Mouse (Mus musculus) intestine, embryonic 15.5 days (tissue): ENCODE measurements around the gene Kif3c. TPM values are rescaled to one million over a fixed set of nuclear protein-coding genes. Genes with fewer than 3 reads are reported as not detected.

Experiments used
- ATAC-seq: fragments of 200-750 bp; cut with Nextera tagmentation; 2 replicates; pipeline ENCODE4 v1.8.0; 2017; ENCODE audit warnings: moderate TSS enrichment, moderate library complexity
- H3K27ac ChIP-seq: fragments of 300-500 bp; sonication (generic); 2 replicates; pipeline ENCODE4 v1.5.1; 2015; ENCODE audit warnings: mild to moderate bottlenecking, inconsistent platforms
- H3K27me3 ChIP-seq: fragments of 300-500 bp; sonication (generic); replicated peaks from 2 replicates; pipeline ENCODE4 v1.6.1; 2015; ENCODE audit warnings: inconsistent platforms
- H3K36me3 ChIP-seq: fragments of 300-500 bp; sonication (generic); 2 replicates; pipeline ENCODE4 v1.6.1; 2015; ENCODE audit warnings: inconsistent platforms
- H3K4me1 ChIP-seq: fragments of 300-500 bp; sonication (generic); replicated peaks from 2 replicates; pipeline ENCODE4 v1.6.1; 2015; ENCODE audit warnings: inconsistent platforms
- H3K4me2 ChIP-seq: fragments of 300-500 bp; sonication (generic); replicated peaks from 2 replicates; pipeline ENCODE4 v1.6.1; 2015; ENCODE audit warnings: mild to moderate bottlenecking, inconsistent platforms
- H3K4me3 ChIP-seq: fragments of 300-500 bp; sonication (generic); replicated peaks from 2 replicates; pipeline ENCODE4 v1.5.1; 2015; ENCODE audit warnings: inconsistent platforms
- H3K9ac ChIP-seq: fragments of 300-500 bp; sonication (generic); 2 replicates; pipeline ENCODE4 v1.6.1; 2015; ENCODE audit warnings: inconsistent platforms
- H3K9me3 ChIP-seq: fragments of 300-500 bp; sonication (generic); 2 replicates; pipeline ENCODE4 v1.6.1; 2016; ENCODE audit warnings: inconsistent platforms
- whole genome bisulfite sequencing: fragments of 180-500 bp; shearing (Covaris S2); methylation state at CpG from one replicate; pipeline ENCODE4 v1.1.7; 2015; 5-methylcytosine and 5-hydroxymethylcytosine counted together
- polyA plus RNA-seq: library from polyadenylated mRNA; unstranded; fragments of >200 nt; fragmentation: Nextera tagmentation; extraction: Ambion mirVana; gene quantifications from 2 replicates; pipeline ENCODE4 v1.2.1, GENCODE M21; 2015

Kif3c gene
- polyA plus RNA-seq, 1 experiment from 2014 or later, result 8.7 TPM

DNA sequence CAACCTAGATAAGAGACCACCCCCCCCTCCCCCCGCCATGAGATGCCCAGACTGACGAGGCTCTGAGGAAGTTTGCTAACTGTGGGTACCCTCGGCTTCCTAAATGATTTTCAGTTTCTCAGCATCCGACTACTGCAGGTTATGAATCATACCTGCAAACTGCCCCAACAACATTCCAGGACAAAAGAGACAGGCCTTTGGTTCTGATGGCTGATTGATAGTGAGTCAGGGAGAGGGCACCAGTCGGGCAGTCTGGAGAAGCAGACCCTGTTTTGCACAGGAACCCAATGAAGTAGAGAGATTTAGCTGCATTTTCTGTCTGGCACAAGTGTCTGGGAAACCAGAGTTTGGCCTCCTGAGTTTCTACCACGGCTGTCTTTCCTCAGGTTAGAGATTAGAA is 12.7 kb upstream of the Kif3c start:
- no peaks in the 10 kb centered on the region for H3K4me1 ChIP-seq
- ATAC-seq, result no peak
- H3K4me2 ChIP-seq, result no peak overlapping the region
- no peak overlapping the region for H3K4me3 ChIP-seq
- no peaks in the 10 kb centered on the region for H3K27me3 ChIP-seq
- no peak overlapping the region for H3K27ac ChIP-seq
- 64% methylated on average over 6 of the region's 6 CpGs for WGBS
- H3K9me3 ChIP-seq, result no peaks in the 10 kb centered on the region
- no peaks in the 10 kb centered on the region for H3K36me3 ChIP-seq
- no peak overlapping the region for H3K9ac ChIP-seq

DNA sequence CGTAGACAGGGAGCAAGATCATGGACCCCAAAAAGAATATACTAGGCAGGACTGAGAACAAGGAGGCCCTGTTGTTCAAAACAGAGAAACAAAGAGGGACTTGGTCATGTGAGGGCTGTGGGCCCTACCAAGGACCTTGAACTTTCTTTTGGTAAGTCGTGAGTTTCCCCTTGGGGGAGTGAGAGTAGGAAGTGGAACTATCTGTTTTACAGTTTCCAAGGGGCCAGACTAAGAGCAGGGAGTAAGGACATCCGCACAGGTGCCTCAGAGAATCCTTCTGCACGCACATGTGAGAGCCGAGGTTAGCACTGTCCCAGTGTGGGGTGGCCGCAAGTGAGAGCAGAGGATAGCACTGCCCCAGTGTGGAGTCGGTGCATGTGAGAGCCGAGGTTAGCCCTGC is 9.9 kb upstream of the Kif3c start:
- no peak overlapping the region for H3K9ac ChIP-seq
- no peaks in the 10 kb centered on the region for H3K9me3 ChIP-seq
- H3K4me3 ChIP-seq, result no peak overlapping the region
- no peak overlapping the region for H3K27ac ChIP-seq
- no peak overlapping the region for H3K4me2 ChIP-seq
- ATAC-seq, result no peak
- WGBS, result 76% methylated on average over 8 of the region's 8 CpGs
- H3K36me3 ChIP-seq, result no peaks in the 10 kb centered on the region
- H3K27me3 ChIP-seq, result no peaks in the 10 kb centered on the region
- no peaks in the 10 kb centered on the region for H3K4me1 ChIP-seq

DNA sequence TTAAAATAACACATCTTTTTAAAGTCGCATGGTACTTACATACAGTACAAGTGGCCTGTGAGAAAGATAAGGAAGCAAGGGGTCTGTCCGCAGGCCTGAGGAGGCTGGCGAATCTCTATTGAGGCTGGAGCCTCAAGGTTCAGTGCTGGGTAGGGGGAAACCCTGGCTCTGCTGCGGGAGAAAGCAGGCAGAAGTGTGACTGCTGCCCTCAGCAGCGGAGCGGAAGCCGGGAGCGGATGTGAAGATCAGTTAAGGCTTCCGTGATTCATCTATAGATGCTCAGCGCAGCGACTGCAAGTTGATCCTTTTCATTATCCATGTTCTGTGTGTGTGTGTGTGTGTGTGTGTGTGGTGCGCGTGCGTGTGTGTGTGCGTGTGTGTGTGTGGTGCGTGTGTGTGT is 8.1 kb upstream of the Kif3c start:
- ATAC-seq, result no peak
- no peaks in the 10 kb centered on the region for H3K9me3 ChIP-seq
- peak overlapping the region; percentile 36; the same call in 1 of the 2 replicates for H3K4me2 ChIP-seq
- H3K9ac ChIP-seq, result no peak overlapping the region
- no peaks in the 10 kb centered on the region for H3K36me3 ChIP-seq
- peak overlapping the region; percentile 15 for H3K4me3 ChIP-seq
- H3K27ac ChIP-seq, result no peak overlapping the region
- H3K27me3 ChIP-seq, result no peaks in the 10 kb centered on the region
- H3K4me1 ChIP-seq, result no peaks in the 10 kb centered on the region
- 55% methylated on average over 16 of the region's 16 CpGs for WGBS

DNA sequence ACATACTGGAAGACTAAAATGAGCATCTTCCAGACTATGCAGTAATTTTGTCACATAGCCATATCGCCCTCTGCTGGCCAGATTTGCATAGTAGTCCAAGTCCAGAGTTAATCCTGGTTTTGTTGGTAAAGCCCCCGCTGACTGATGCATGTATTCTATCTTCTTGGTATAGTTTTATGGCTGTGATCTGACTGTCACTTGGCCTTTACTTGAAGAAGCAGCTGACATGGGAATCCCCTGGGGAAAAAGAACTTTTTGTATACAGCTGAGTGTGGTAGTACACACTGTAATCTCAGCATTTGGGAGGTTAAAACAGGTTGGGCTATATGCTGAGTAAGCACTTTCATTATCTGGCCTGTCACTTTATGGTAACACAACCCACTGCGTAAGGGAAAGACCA is 5.6 kb upstream of the Kif3c start:
- no peak overlapping the region for H3K4me3 ChIP-seq
- no peaks in the 10 kb centered on the region for H3K27me3 ChIP-seq
- 0 out of 2 replicates have a peak, but pooled peaks have one; percentile 50 for ATAC-seq
- H3K9me3 ChIP-seq, result no peaks in the 10 kb centered on the region
- no peak overlapping the region for H3K9ac ChIP-seq
- H3K36me3 ChIP-seq, result no peaks in the 10 kb centered on the region
- H3K4me2 ChIP-seq, result peak overlapping the region; percentile 24; the same call in 1 of the 2 replicates
- H3K27ac ChIP-seq, result no peak overlapping the region
- WGBS, result 25% methylated on average over 3 of the region's 3 CpGs
- H3K4me1 ChIP-seq, result no peaks in the 10 kb centered on the region

DNA sequence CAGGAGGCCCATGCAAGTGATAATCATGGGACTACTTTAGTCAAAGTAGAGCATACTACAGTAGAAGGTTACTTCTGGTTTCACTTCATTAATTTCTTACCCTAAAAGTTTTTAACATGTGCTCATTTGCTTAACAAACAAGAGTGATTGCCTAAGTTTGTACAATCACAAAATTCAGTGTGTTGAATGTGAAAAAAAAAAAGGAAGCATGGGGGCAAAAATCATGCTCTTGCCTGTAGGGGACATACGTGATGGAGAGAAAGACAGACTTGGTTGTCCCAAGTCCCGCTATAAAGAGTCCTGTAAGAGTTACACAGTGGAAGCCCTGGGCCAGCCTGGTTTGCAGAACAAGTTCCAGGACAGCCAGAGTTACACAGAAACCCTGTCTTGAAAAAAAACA is 4.9 kb upstream of the Kif3c start:
- Histone ChIP-seq H3K9me3 (no peaks in the 10 kb centered on the region), H3K4me3 (no peak overlapping the region), H3K4me2 (no peak overlapping the region), H3K27me3 (no peaks in the 10 kb centered on the region), H3K4me1 (no peaks in the 10 kb centered on the region), H3K27ac (no peak overlapping the region), H3K36me3 (no peaks in the 10 kb centered on the region), H3K9ac (no peak overlapping the region)
- no peak for ATAC-seq
- WGBS, result 88% methylated on average over 2 of the region's 2 CpGs

DNA sequence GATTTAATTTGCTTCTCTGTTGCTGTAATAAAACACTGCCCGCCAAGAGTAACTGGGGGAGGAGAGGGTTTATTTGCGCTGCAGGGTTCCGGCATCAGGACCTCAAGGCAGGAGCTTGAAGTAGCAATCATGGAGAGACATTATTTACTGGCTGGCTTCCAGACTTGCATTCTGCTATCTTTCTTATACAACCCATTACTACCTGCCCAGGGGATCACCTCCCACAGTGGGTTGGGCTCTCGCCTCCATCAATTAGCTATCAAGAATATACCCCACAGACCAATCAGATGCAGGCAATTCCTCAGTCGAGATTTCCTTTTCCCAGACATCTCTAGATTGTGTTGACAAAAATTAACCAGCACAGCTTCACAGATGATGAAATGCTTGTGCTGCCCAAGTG is 856 bp upstream of the Kif3c start:
- Histone ChIP-seq H3K4me3 (no peak overlapping the region), H3K4me1 (peaks cover 16% of the 10 kb centered on the region), H3K27ac (no peak overlapping the region), H3K9me3 (no peaks in the 10 kb centered on the region), H3K4me2 (no peak overlapping the region), H3K9ac (no peak overlapping the region), H3K27me3 (no peaks in the 10 kb centered on the region), H3K36me3 (no peaks in the 10 kb centered on the region)
- ATAC-seq, result no peak
- 90% methylated on average over 5 of the region's 5 CpGs for WGBS

DNA sequence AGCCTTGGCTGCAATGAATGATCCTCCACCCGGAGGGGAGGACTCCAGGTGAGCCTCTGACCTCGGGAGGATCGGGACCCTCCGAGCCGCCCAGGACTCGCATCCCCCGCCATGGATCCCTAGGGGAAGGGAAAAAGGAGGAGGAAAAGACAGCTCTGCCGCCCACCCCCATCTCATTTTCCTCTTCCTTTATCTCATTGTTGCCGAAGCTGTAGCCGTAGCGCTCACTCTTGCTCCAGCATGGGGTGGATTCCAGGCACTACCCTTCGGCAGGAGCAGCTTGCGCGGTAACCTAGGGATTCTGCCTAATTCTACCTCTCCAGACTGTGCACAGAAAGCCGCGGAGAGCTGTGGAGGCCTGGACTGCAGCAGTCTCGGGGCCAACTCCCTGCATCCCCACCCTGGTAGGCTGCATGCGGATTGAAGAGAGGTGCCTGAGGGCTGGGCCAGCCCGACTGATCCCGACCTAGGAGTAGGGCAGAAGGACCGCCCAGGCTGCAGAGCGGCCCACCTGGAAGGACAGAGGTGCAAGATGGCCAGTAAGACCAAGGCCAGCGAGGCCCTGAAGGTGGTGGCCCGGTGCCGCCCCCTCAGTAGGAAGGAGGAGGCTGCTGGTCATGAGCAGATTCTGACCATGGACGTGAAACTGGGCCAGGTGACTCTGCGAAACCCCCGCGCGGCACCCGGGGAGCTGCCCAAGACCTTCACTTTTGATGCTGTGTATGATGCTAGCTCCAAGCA is 687 bp downstream of the Kif3c start:
- 3% methylated on average over 31 of the region's 31 CpGs for WGBS
- no peaks in the 10 kb centered on the region for H3K9me3 ChIP-seq
- H3K9ac ChIP-seq, result peak overlapping the region; percentile 65
- peak; percentile 57 for ATAC-seq
- H3K4me1 ChIP-seq, result peaks cover 16% of the 10 kb centered on the region
- H3K4me2 ChIP-seq, result peak overlapping the region; percentile 92
- no peaks in the 10 kb centered on the region for H3K27me3 ChIP-seq
- no peaks in the 10 kb centered on the region for H3K36me3 ChIP-seq
- peak overlapping the region; percentile 61 for H3K27ac ChIP-seq
- H3K4me3 ChIP-seq, result peak overlapping the region; percentile 70

DNA sequence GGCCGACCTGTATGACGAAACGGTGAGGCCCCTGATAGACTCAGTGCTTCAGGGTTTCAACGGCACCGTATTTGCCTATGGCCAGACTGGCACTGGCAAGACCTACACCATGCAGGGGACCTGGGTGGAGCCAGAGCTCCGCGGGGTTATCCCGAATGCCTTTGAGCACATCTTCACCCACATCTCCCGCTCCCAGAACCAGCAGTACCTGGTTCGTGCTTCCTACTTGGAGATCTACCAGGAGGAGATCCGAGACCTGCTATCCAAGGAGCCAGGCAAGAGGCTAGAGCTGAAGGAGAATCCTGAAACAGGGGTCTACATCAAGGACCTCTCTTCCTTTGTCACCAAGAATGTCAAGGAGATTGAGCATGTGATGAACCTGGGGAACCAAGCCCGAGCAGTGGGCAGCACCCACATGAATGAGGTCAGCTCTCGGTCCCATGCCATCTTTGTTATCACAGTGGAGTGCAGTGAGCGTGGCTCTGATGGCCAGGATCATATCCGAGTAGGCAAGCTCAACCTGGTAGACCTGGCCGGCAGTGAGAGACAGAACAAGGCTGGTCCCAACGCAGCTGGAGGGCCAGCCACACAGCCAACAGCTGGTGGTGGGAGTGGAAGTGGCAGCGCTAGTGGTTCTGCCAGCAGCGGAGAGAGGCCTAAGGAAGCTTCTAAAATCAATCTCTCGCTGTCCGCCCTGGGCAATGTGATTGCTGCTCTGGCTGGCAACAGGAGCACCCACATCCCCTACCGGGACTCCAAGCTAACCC is 1.4 kb downstream of the Kif3c start:
- peak overlapping the region; percentile 92 for H3K4me2 ChIP-seq
- H3K9ac ChIP-seq, result peak overlapping the region; percentile 65
- H3K4me3 ChIP-seq, result peak overlapping the region; percentile 70
- no peaks in the 10 kb centered on the region for H3K9me3 ChIP-seq
- WGBS, result 64% methylated on average over 22 of the region's 22 CpGs
- no peaks in the 10 kb centered on the region for H3K36me3 ChIP-seq
- H3K4me1 ChIP-seq, result peaks cover 16% of the 10 kb centered on the region
- H3K27me3 ChIP-seq, result no peaks in the 10 kb centered on the region
- no peak overlapping the region for H3K27ac ChIP-seq
- ATAC-seq, result no peak; the same call in 1 of the 2 replicates

DNA sequence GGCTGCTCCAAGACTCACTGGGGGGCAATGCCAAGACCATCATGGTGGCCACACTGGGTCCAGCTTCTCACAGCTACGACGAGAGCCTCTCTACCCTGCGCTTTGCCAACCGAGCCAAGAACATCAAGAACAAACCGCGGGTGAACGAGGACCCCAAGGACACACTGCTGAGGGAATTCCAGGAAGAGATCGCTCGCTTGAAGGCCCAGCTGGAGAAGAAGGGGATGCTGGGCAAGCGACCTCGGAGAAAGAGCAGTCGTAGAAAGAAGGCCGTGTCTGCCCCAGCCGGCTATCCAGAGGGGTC is 2.0 kb downstream of the Kif3c start:
- ATAC-seq, result no peak
- Histone ChIP-seq H3K4me1 (peaks cover 16% of the 10 kb centered on the region), H3K9me3 (no peaks in the 10 kb centered on the region), H3K27ac (no peak overlapping the region), H3K4me2 (no peak overlapping the region), H3K27me3 (no peaks in the 10 kb centered on the region), H3K9ac (no peak overlapping the region), H3K36me3 (no peaks in the 10 kb centered on the region), H3K4me3 (no peak overlapping the region)
- 96% methylated on average over 14 of the region's 14 CpGs for WGBS

DNA sequence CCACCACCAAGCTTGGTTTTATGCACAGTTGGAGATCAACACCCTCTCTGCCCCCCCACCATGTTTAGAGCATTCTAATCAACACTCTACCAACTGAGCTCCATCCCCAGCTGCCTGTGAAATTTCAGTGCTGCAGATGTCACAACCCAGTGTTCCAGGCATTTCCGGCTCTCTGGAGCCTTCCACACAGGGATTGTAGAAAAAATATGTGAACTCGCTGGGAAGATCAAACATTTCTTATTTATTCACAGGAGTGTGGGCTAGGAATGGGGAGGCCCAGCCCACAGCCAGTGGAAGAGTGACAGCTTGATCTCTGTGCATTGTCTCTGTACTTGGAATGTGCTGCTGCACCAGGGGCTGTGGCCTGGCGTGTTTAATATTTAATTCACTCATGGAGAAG is 3.8 kb downstream of the Kif3c start:
- H3K27ac ChIP-seq, result no peak overlapping the region

DNA sequence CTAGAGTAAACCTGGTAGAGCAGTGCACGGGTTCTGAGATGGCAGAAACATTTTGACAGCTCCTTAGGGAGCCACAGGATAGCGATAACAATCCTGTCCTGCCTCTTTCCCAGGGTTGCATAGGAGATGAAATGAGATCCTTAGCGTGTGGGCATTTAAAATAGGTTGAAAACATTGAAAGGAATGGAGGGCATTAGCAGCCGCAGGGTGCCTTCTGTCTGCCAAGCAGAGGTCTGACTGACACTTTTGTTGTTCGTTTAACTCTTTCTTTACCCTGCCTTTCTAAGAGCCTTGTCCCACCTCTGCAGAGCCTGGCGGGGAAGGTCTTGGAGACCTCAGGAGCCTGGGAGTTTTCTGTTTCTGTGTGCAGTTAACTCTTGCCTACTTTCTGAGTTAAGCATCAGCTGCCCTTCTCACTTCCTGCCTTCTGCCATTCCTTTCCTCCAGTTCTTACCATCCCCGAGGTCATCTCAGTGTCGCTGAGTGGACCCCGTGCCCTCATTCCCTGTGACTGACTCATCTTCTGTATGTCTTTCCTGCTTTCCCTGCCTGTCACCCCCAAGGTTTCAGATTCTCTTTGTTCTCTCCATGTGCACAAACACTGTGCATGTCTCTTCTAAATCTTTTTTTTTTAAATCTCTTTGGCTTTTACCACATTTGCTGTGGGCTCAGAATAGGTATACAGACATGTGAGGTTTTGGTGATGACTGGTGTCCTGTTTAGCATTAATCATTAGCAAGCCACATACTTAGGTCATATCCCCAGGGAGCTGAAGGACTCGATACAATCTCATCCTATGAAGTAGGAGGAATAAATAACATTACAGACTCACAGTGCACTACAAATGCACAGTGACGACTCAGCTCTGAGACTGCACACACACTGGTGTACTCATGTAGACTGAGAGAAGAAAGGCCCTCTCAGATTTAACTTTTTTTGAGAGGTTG is 6.3 kb downstream of the Kif3c start:
- no peak overlapping the region for H3K4me3 ChIP-seq
- no peaks in the 10 kb centered on the region for H3K9me3 ChIP-seq
- no peaks in the 10 kb centered on the region for H3K27me3 ChIP-seq
- no peaks in the 10 kb centered on the region for H3K36me3 ChIP-seq
- H3K9ac ChIP-seq, result no peak overlapping the region
- 31% methylated on average over 11 of the region's 11 CpGs for WGBS
- no peak overlapping the region for H3K4me2 ChIP-seq
- no peak for ATAC-seq
- no peak overlapping the region for H3K27ac ChIP-seq
- peaks cover 10% of the 10 kb centered on the region for H3K4me1 ChIP-seq

More for the DNA sequence above, 3.8 kb downstream of the Kif3c start:
- WGBS, result 20% methylated on average over 3 of the region's 3 CpGs
- Histone ChIP-seq H3K27me3 (no peaks in the 10 kb centered on the region), H3K4me2 (peak overlapping the region; percentile 41), H3K9ac (no peak overlapping the region), H3K4me1 (peaks cover 16% of the 10 kb centered on the region), H3K9me3 (no peaks in the 10 kb centered on the region), H3K36me3 (no peaks in the 10 kb centered on the region), H3K4me3 (no peak overlapping the region)
- no peak for ATAC-seq

DNA sequence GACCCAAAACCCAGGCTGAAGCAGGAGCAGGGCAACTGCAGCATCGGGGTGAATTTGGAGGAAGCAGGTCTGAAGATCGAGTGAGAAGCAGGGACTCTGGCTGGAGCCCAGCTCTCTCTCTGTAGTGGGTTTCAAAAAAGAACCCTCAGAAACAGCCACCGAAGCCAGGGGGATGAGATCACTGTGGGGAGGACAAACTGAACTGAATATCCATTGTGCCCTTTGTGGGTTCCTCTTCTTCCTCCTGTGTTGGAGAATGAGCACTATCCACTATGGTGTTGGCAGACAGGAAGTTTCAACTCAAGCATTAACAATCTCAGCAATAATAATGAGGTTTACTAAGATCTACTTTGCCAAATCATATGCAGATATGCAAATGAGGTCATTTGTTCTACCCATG is 7.1 kb downstream of the Kif3c start:
- Histone ChIP-seq H3K27me3 (no peaks in the 10 kb centered on the region), H3K9me3 (no peaks in the 10 kb centered on the region), H3K4me1 (peaks cover 8% of the 10 kb centered on the region), H3K36me3 (no peaks in the 10 kb centered on the region), H3K27ac (no peak overlapping the region), H3K4me3 (no peak overlapping the region), H3K9ac (no peak overlapping the region), H3K4me2 (no peak overlapping the region)
- ATAC-seq, result no peak
- 63% methylated on average over 3 of the region's 3 CpGs for WGBS
